Mouse (Mus musculus) liver, adult (tissue): ENCODE results near the gene Cnep1r1.

ENCODE experiments used
- GATA4 ChIP-seq: IDR thresholded peaks from 2 replicates; pipeline ENCODE4 v1.6.1; 2014; ENCODE audit warnings: mild to moderate bottlenecking, low read length; ENCODE audit not compliant: insufficient replicate concordance

Cnep1r1 gene

GRCm38 (mm10) chr8:88150910-88151371, 32.4 kb downstream of the Cnep1r1 start:
- TF ChIP-seq GATA4: no peak

DNA sequence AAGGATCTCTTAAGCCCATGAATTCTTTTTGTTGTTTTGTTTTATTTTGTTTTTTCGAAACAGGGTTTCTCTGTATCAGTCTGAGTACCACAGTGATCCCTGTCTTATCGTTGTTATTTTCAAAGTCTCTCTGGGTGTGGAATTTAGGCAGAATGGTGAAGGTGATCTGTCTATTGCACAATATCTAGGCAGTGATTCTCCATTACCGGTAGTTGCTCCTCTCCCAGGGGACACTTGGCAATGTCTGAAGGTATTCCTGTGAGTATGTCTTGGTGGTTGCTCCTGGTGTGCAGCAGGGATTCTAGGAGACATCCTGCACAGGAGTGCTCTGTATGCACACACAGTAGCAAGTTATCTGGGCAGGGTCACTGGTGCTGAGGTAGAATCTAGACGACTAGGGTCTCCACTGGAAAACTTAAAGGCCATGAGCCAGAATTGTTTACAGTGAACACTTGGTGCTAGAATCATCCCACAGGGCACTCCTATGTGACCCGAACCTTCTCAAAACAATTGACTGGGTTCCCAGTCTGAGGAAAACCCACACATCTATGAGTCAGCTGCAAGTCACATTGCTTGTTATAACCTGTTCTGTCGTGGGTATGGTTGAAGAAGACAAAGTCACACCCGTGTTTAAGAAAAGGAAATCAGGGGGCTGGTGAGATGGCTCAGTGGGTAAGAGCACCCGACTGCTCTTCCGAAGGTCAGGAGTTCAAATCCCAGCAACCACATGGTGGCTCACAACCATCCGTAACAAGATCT, 41.8 kb downstream of the Cnep1r1 start:
- no peak for TF ChIP-seq GATA4

- TF ChIP-seq GATA4: no peak
Observed at GRCm38 (mm10) chr8:88161439-88161838, 42.9 kb downstream of the Cnep1r1 start.

DNA sequence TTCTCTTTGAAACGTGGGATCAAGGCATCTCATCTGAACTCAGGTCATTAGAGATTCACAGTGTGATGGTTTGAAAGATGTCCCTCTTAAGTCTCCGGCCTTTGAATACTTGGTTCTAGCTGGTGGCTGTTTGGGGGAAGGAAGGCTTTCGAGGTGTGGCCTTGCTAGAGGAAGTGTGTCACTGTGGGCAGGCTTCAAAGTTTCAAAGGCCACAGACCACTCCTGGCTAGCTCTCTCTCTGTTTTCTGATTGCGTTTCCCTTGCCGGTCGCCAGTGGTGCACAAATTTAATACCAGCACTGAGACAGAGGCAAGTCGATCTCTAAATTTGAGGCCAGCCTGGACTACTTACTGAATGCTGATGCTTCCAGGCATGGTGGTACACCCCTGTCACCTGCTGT, 56.7 kb downstream of the Cnep1r1 start:
- TF ChIP-seq GATA4: no peak

DNA sequence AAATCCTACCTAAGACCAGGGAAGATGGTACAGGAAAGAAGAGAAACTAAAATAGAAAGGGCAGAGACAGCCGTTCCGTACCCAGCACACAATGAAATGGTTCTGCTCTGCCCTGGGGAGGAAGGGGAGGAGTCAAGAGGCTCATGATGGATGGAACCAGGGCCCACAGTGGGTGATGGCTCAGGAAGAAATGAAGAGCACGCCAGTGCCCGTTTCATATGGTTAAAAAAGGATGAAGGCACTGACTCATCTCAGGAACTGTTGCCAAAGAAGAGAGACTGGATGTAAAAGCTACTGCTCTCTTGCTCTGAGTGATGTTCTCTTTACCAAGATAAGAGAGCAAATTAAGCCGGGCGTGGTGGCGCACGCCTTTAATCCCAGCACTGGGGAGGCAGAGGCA, 58.7 kb downstream of the Cnep1r1 start:
- TF ChIP-seq GATA4: no peak

DNA sequence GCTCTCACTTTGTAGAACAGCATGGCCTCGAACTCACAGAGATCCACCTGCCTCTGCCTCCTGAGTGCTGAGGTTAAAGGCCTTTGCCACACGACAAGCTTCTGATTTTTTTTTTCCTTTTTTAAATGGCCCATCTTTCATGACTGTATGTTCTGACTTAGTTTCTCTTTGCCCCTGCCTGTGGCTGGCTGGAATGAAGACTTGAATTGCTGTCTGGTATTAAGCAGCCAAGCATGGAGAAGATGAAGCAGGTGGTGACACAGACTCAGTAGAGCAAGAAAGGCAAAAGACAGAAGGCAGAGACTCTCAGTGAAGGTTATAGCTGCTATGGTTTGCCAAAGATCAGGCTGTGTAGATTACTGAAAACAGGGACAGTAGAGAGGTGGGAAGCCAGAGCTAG, 64.6 kb downstream of the Cnep1r1 start:
- TF ChIP-seq GATA4: no peak
